Mouse (Mus musculus) erythroblast, embryonic 14.5 days (primary cell): ENCODE data around the gene Tgif1.

Source experiments
- GATA1 ChIP-seq: IDR thresholded peaks from 2 replicates; pipeline ENCODE4 v1.6.1; 2012; ENCODE audit warnings: low read length, inconsistent platforms, mixed read lengths
- TAL1 ChIP-seq: IDR thresholded peaks from 3 replicates; pipeline ENCODE4 v1.6.1; 2012; ENCODE audit warnings: low read length, inconsistent platforms, mixed read lengths

DNA sequence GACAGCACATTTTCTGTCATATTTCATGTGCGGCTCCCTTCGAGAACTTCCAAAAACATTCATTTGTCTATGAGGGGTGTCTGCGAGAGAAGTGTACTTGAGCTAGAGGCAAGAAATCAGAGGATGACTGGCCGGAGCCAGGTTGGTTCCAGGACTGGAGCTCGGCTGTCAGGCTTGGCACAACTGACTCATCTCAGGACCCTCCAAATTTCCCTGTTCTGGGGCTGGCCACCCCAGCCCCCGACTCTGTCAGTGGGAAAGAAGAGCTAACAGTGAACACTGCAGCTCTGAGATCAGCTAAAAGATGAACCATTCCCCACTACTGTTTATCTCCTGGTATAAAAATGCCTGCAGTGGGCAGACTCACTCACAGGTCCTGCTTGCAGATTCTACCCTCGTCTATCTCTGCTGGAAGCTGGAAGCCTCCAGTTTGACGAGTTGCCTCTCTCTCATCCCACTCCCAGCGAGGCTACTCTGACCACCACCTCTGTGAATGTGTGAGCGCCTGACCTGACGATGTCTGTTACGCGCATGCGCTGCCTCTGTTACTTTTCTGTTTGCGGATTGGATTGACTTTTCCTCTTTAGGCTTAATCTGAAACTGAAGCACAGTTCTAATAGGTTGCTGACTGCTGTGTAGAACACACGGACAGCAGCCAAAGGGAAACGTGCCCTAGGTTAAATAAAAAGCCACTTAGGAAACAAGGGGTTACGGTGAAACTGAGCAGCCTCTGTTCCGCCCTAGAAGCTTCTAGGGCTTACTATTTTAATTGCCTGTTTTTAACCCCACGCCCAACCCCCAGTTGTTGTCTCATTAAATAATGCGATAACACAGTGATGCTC, 19.8 kb upstream of the Tgif1 start:
- no peak for TF ChIP-seq GATA1
- no peak for TF ChIP-seq TAL1
